Mouse (Mus musculus): ENCODE results near the gene Gm9045. TPM values are rescaled to one million over a fixed set of nuclear protein-coding genes. Genes with fewer than 3 reads are reported as not detected.
"Not testable (repeated sequence)": the region's sequence is repeated elsewhere in the genome, so short reads cannot be mapped to it uniquely, and the experiment has no call there.

The Gm9045 gene
- polyA plus RNA-seq, 1 experiment from 2014 or later = not detected

DNA sequence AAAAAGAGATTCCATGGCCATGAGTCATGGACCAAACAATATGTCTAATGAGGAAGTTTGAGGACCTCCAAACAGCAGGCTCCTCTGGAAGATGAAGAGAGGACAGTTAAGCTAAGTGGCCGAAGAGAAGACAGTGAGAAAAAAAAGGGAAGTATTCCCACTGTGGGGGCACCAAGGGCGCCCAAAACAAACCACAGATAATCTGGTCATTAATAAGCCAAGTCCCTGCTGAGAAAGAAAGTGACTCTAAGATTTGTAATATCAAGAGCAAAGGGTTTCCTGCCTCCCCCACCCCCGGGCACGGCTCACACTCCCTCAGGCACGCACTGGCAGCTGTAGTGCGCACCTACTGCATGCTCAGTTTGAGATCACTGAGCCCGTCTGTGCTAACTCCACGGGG is 18.6 kb downstream of the Gm9045 start:
- Histone ChIP-seq H3K4me2 (ENCODE audit: low read length) (no peak overlapping the region), H3K9me3 (ENCODE audit: control insufficient read depth, low read length) (no peaks in the 10 kb centered on the region), H3K27ac (replicated peaks in 1 of 2; ENCODE audit: control insufficient read depth in 1 of 2, insufficient read depth in 1 of 2, low read depth in 2 of 2, low read length in 2 of 2) (no peak overlapping the region), H3K9ac (ENCODE audit: low read length) (no peak overlapping the region), H3K36me3 (ENCODE audit: control insufficient read depth, insufficient read depth, low read length) (no peaks in the 10 kb centered on the region), H3K4me1 (ENCODE audit: control insufficient read depth in 2 of 2, insufficient read depth in 2 of 2, low read length in 2 of 2) (no peaks in the 10 kb centered on the region), H3K27me3 (ENCODE audit: control insufficient read depth, insufficient read depth, low read length) (no peaks in the 10 kb centered on the region), H3K4me3 (ENCODE audit: control insufficient read depth in 1 of 2, insufficient read depth in 1 of 2, low read depth in 1 of 2, low read length in 2 of 2) (no peak overlapping the region)
- ATAC-seq (ENCODE audit: insufficient number of reproducible peaks, insufficient read depth, low FRiP score, low read depth) = no peak
- 79% methylated on average over 8 of the region's 8 CpGs for WGBS

DNA sequence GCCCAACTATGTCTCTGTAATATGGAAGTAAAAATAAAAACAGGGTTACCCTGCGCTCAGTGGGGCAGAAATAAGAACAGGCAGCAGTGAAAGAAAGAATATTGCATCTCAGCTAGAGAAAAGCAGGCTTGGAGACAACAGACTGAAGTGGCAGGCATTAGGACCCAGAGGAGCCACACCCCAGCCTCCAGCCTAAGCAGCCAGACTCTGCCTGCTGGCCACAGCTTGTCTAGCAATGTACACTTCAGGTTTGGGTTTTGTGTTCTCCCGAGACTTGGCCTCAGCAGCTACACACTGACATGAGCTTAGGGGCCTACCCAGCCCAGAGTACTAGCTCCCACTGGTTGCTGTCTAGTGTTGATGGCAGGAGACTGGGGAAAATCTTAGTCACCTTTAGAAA is 35.5 kb downstream of the Gm9045 start:
- WGBS = 51% methylated on average over 2 of the region's 2 CpGs
- not testable (repeated sequence) for H3K27me3 ChIP-seq (ENCODE audit: control insufficient read depth, insufficient read depth, low read length); H3K4me1 ChIP-seq (ENCODE audit: control insufficient read depth in 2 of 2, insufficient read depth in 2 of 2, low read length in 2 of 2); H3K4me2 ChIP-seq (ENCODE audit: low read length); ATAC-seq (ENCODE audit: insufficient number of reproducible peaks, insufficient read depth, low FRiP score, low read depth); H3K9ac ChIP-seq (ENCODE audit: low read length); H3K4me3 ChIP-seq (ENCODE audit: control insufficient read depth in 1 of 2, insufficient read depth in 1 of 2, low read depth in 1 of 2, low read length in 2 of 2); H3K9me3 ChIP-seq (ENCODE audit: control insufficient read depth, low read length); H3K27ac ChIP-seq (replicated peaks in 1 of 2; ENCODE audit: control insufficient read depth in 1 of 2, insufficient read depth in 1 of 2, low read depth in 2 of 2, low read length in 2 of 2); H3K36me3 ChIP-seq (ENCODE audit: control insufficient read depth, insufficient read depth, low read length)

GRCm38 (mm10) chr10:118294938-118295337 is 42.7 kb downstream of the Gm9045 start, which contains the start of gene Iltifb:
TSS of gene Iltifb (minus strand) at chr10:118295038.
- Histone ChIP-seq H3K4me3 (ENCODE audit: control insufficient read depth in 1 of 2, insufficient read depth in 1 of 2, low read depth in 1 of 2, low read length in 2 of 2) (no peak within 1 kb of the TSS), H3K9me3 (ENCODE audit: control insufficient read depth, low read length) (no peaks in the 10 kb centered on the region), H3K36me3 (ENCODE audit: control insufficient read depth, insufficient read depth, low read length) (no peaks in the 10 kb centered on the region), H3K27ac (replicated peaks in 1 of 2; ENCODE audit: control insufficient read depth in 1 of 2, insufficient read depth in 1 of 2, low read depth in 2 of 2, low read length in 2 of 2) (no peak within 1 kb of the TSS), H3K9ac (ENCODE audit: low read length) (no peak within 1 kb of the TSS), H3K4me2 (ENCODE audit: low read length) (no peak within 1 kb of the TSS), H3K4me1 (ENCODE audit: control insufficient read depth in 2 of 2, insufficient read depth in 2 of 2, low read length in 2 of 2) (no peaks in the 10 kb centered on the region), H3K27me3 (ENCODE audit: control insufficient read depth, insufficient read depth, low read length) (no peaks in the 10 kb centered on the region)
- ATAC-seq (ENCODE audit: insufficient number of reproducible peaks, insufficient read depth, low FRiP score, low read depth) = no peak
- WGBS = 83% methylated on average over 6 of the region's 6 CpGs

Other genes with a start within 250 kb of the Gm9045 start
- gene Mdm1, start 196.0 kb downstream of the Gm9045 start, polyA plus RNA-seq (2014; fragmentation: Nextera tagmentation; extraction: Ambion mirVana) = 11.8 and 12.0 TPM in 2 replicates
- gene Il22, start 132.9 kb downstream of the Gm9045 start, polyA plus RNA-seq (2014; fragmentation: Nextera tagmentation; extraction: Ambion mirVana) = not detected in 2 replicates
- not detected in 2 replicates for gene Gm32717, start 97.1 kb downstream of the Gm9045 start, polyA plus RNA-seq (2014; fragmentation: Nextera tagmentation; extraction: Ambion mirVana)
- not detected in 2 replicates for gene Gm32802, start 79.1 kb downstream of the Gm9045 start, polyA plus RNA-seq (2014; fragmentation: Nextera tagmentation; extraction: Ambion mirVana)
- not detected in 2 replicates for gene Iltifb, start 42.8 kb downstream of the Gm9045 start, polyA plus RNA-seq (2014; fragmentation: Nextera tagmentation; extraction: Ambion mirVana)
- gene Gm9040, start 10.9 kb downstream of the Gm9045 start, polyA plus RNA-seq (2014; fragmentation: Nextera tagmentation; extraction: Ambion mirVana) = not detected in 2 replicates
- not detected in 2 replicates for gene Gm9044, start 5.4 kb downstream of the Gm9045 start, polyA plus RNA-seq (2014; fragmentation: Nextera tagmentation; extraction: Ambion mirVana)
- gene Gm9046, start 5.4 kb upstream of the Gm9045 start, polyA plus RNA-seq (2014; fragmentation: Nextera tagmentation; extraction: Ambion mirVana) = not detected in 2 replicates
- not detected in 2 replicates for gene Gm9048, start 10.8 kb upstream of the Gm9045 start, polyA plus RNA-seq (2014; fragmentation: Nextera tagmentation; extraction: Ambion mirVana)
- not detected in 2 replicates for gene Gm9049, start 16.3 kb upstream of the Gm9045 start, polyA plus RNA-seq (2014; fragmentation: Nextera tagmentation; extraction: Ambion mirVana)
- gene Ifng, start 103.2 kb upstream of the Gm9045 start, polyA plus RNA-seq (2014; fragmentation: Nextera tagmentation; extraction: Ambion mirVana) = not detected in 2 replicates

Measured in heart, embryonic 14.5 days (tissue).